Mouse (Mus musculus) lung, adult 2 months (tissue): Measurements from ENCODE around the gene Zc3h12b. TPM values are rescaled to one million over a fixed set of nuclear protein-coding genes. Genes with fewer than 3 reads are reported as not detected.

ENCODE experiments used
- DNase-seq: peaks from one replicate; pipeline ENCODE4 v3.0.0; 2022
- H3K4me1 ChIP-seq: fragments of 200-500 bp; 2 replicates; pipeline ENCODE4 v1.6.1; 2011; ENCODE audit warnings: low read length; ENCODE audit not compliant: control insufficient read depth, insufficient read depth
- H3K4me3 ChIP-seq: fragments of 200-500 bp; replicated peaks from 2 replicates; pipeline ENCODE3; 2011; ENCODE audit warnings: low read depth, mild to moderate bottlenecking, control low read depth, low read length; ENCODE audit errors: extremely low read depth
- CTCF ChIP-seq: fragments of 200-500 bp; IDR thresholded peaks from 2 replicates; pipeline ENCODE4 v1.5.1; 2011; ENCODE audit warnings: mild to moderate bottlenecking, low read length, control low read depth; ENCODE audit not compliant: insufficient read depth
- POLR2A ChIP-seq: fragments of 200-500 bp; IDR thresholded peaks from 2 replicates; pipeline ENCODE4 v1.6.1; 2011; ENCODE audit warnings: low read depth, mild to moderate bottlenecking, control low read depth, low read length, borderline replicate concordance; ENCODE audit errors: extremely low read depth
- WGBS: fragments of 180-500 bp; shearing (Covaris S2); methylation state at CpG from one replicate; pipeline ENCODE4 v1.1.7; 2018; 5-methylcytosine and 5-hydroxymethylcytosine counted together
- polyA plus RNA-seq: library from polyadenylated mRNA; depleted of rRNA; stranded (reverse); fragments of >200 nt; gene quantifications from 2 replicates; pipeline ENCODE4 v1.2.3, GENCODE M21; 2012; rRNA removed

Zc3h12b gene
- polyA plus RNA-seq, 1 experiment, result 0.60 TPM

- WGBS, result 89% methylated on average over 9 of the region's 9 CpGs
- DNase-seq, result no peak
- TF ChIP-seq POLR2A, result no peak
- TF ChIP-seq CTCF, result no peak
- no peak overlapping the region for H3K4me3 ChIP-seq
- no peaks in the 10 kb centered on the region for H3K4me1 ChIP-seq
These were observed 258.5 kb downstream of the Zc3h12b start for GRCm38 (mm10) chrX:95969936-95970335.

Other genes with a start within 250 kb of the Zc3h12b start
- gene Asb12, start 153.7 kb upstream of the Zc3h12b start, polyA plus RNA-seq, result 0.26 and 1.6 TPM in 2 replicates
- gene Pfn5, start 153.6 kb upstream of the Zc3h12b start, polyA plus RNA-seq, result not detected in 2 replicates
- gene Zc4h2, start 53.2 kb upstream of the Zc3h12b start, polyA plus RNA-seq, result 1.2 and 2.7 TPM in 2 replicates
- 9.6 and 15.9 TPM in 2 replicates for gene Las1l, start 245.3 kb downstream of the Zc3h12b start, polyA plus RNA-seq